Mouse (Mus musculus): ENCODE data around the gene Capn12. TPM values are rescaled to one million over a fixed set of nuclear protein-coding genes. Genes with fewer than 3 reads are reported as not detected.
A peak's percentile ranks its signal among the peaks of the same experiment; 100 is the strongest.

Gene Capn12
- total and polyA plus RNA-seq, 2 experiments from 2014 or later, result 0.53 TPM; not detected in 1

DNA sequence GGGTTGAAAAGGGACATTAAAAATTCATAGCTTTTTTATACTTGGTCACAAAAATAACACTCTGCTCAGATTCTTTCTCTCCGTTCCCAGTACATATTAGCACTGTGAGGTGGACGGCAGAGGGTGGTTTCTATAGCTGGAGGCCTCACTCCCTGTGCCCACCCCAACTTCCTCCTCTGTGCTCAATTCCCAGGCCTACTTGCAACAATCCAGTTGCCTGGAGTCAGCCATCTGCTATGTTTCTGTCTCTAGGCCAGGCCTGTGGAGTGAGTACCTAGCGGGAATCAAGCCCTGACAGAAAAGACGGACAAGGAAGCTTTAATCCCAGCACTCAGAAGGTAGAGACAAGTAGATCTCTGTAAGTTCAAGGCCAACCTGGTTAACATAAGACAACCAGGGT, 41.4 kb downstream of the Capn12 start:
- no peak for TF ChIP-seq CTCF (IDR thresholded peaks at IDR 0.05; ENCODE audit: low read depth)
- WGBS, result 42% methylated on average over 4 of the region's 4 CpGs
- Histone ChIP-seq H3K4me1 (ENCODE audit: insufficient read depth, low read length) (peaks cover 47% of the 10 kb centered on the region), H3K27me3 (ENCODE audit: insufficient read depth, low read length) (no peaks in the 10 kb centered on the region), H3K4me2 (ENCODE audit: low read depth, low read length) (no peak overlapping the region), H3K9me3 (ENCODE audit: low read length) (no peaks in the 10 kb centered on the region), H3K4me3 (ENCODE audit: low read length) (no peak overlapping the region), H3K27ac (peak overlapping the region; percentile 2; the same call in 1 of the 2 replicates), H3K9ac (replicated peaks; ENCODE audit: low read length) (no peak overlapping the region), H3K36me3 (ENCODE audit: insufficient read depth, low read length) (no peaks in the 10 kb centered on the region)
- no peak for DNase-seq (ENCODE audit: low spot score)
- ATAC-seq, result no peak

DNA sequence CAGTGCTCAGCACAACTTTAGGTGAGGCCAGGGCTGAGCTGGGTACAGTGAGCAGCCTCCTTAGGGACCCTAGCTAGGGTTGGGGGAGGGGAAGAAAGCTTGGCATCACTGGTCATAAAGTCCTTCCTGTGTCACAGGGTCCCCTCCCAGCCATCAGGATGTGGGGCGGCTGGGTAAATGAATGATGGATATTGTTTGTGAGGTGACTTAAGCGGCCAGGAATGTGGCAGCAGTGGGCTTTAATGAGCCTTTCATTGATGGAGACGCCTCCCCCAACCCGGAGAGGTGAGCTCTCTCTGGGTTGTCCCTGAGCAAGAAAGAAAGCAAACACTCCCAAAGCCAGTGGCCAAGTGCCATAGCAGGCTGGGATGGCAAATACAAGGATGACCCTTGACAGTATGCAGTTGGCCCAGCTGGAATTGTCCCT, 42.7 kb downstream of the Capn12 start:
- H3K4me3 ChIP-seq (ENCODE audit: low read length), result no peak overlapping the region
- no peak for TF ChIP-seq CTCF (IDR thresholded peaks at IDR 0.05; ENCODE audit: low read depth)
- WGBS, result 16% methylated on average over 4 of the region's 4 CpGs
- ATAC-seq (0 out of 2 replicates have a peak, but pooled peaks have one; percentile 10), DNase-seq (ENCODE audit: low spot score) (no peak)
- H3K9ac ChIP-seq (replicated peaks; ENCODE audit: low read length), result 0 out of 2 replicates have a peak overlapping the region, but pooled peaks have one; percentile 21
- H3K4me1 ChIP-seq (ENCODE audit: insufficient read depth, low read length), result peaks cover 39% of the 10 kb centered on the region
- H3K36me3 ChIP-seq (ENCODE audit: insufficient read depth, low read length), result no peaks in the 10 kb centered on the region
- no peak overlapping the region for H3K4me2 ChIP-seq (ENCODE audit: low read depth, low read length)
- H3K9me3 ChIP-seq (ENCODE audit: low read length), result no peaks in the 10 kb centered on the region
- H3K27me3 ChIP-seq (ENCODE audit: insufficient read depth, low read length), result no peaks in the 10 kb centered on the region
- peak overlapping the region; percentile 2; the same call in 1 of the 2 replicates for H3K27ac ChIP-seq

DNA sequence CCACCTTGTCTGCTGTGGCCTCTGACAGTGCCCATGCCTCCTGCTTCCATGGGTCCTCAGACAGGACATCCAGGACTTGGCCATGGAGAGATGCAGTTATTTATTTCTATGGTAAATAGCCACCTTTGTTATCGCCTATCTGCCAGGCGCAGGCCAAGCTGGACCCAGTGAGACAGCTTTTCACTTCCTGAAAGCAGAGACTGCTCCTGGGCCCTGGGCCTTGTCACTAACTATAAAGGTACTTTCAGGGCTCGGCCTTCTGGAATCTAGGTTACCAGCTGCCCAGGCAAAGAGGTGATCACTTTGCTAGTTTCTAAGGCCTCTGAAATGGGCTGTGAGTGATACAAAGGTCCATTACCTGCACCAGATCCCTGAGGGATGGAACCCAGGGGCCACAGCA, 43.6 kb downstream of the Capn12 start:
- Histone ChIP-seq H3K9ac (replicated peaks; ENCODE audit: low read length) (no peak overlapping the region), H3K27me3 (ENCODE audit: insufficient read depth, low read length) (no peaks in the 10 kb centered on the region), H3K4me3 (ENCODE audit: low read length) (no peak overlapping the region), H3K9me3 (ENCODE audit: low read length) (no peaks in the 10 kb centered on the region), H3K36me3 (ENCODE audit: insufficient read depth, low read length) (no peaks in the 10 kb centered on the region), H3K4me2 (ENCODE audit: low read depth, low read length) (no peak overlapping the region), H3K4me1 (ENCODE audit: insufficient read depth, low read length) (peaks cover 31% of the 10 kb centered on the region), H3K27ac (peak overlapping the region; percentile 2)
- DNase-seq (ENCODE audit: low spot score), result no peak
- ATAC-seq, result no peak
- 87% methylated on average over 3 of the region's 3 CpGs for WGBS
- TF ChIP-seq CTCF (IDR thresholded peaks at IDR 0.05; ENCODE audit: low read depth), result no peak

DNA sequence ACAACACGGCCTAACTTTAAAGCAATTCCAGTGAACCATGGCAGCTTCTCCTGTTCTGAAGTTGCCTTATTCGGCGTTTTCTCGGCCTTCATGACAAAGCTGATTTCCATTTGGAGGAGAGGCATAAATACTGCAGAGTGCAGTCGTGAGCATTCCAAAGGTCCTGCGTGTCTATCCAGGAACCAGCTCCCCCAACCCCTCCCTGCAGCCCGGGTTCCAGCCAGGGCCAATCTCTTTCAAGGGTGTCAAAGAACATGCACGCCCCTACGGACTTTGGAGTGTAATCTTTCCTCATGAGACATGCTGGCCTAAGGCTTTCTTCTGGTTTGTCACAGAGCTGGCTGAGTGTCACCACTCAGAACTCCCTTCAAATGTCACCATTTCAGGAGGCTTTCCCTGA, 44.1 kb downstream of the Capn12 start:
- Histone ChIP-seq H3K4me3 (ENCODE audit: low read length) (no peak overlapping the region), H3K4me2 (ENCODE audit: low read depth, low read length) (no peak overlapping the region), H3K36me3 (ENCODE audit: insufficient read depth, low read length) (no peaks in the 10 kb centered on the region), H3K27me3 (ENCODE audit: insufficient read depth, low read length) (no peaks in the 10 kb centered on the region), H3K9ac (replicated peaks; ENCODE audit: low read length) (no peak overlapping the region), H3K4me1 (ENCODE audit: insufficient read depth, low read length) (peaks cover 26% of the 10 kb centered on the region), H3K27ac (peak overlapping the region; percentile 2; the same call in 1 of the 2 replicates), H3K9me3 (ENCODE audit: low read length) (no peaks in the 10 kb centered on the region)
- ATAC-seq (no peak), DNase-seq (ENCODE audit: low spot score) (no peak)
- 54% methylated on average over 9 of the region's 9 CpGs for whole genome bisulfite sequencing
- no peak for TF ChIP-seq CTCF (IDR thresholded peaks at IDR 0.05; ENCODE audit: low read depth)

DNA sequence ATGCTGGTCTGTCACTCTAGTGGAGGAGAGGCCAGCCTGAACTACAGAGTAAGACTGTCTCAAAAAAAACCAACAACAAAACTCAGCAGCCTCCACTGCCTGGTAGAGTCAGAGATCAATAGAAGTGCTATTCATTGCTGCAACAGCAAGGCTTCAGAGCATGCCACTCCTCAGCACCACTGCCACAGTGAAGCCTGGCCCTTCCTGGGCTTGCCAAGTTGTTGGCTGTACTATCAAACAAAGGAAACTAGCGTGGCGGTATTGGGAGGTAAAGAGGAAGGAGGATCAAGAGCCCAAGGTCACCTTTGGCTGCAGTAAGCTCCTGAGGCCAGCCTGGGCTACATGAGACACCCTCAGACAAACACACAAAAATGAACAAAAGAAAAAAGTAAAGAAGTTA, 45.0 kb downstream of the Capn12 start:
- ATAC-seq, result no peak
- H3K27ac ChIP-seq, result no peak overlapping the region
- TF ChIP-seq CTCF (IDR thresholded peaks at IDR 0.05; ENCODE audit: low read depth), result no peak

DNA sequence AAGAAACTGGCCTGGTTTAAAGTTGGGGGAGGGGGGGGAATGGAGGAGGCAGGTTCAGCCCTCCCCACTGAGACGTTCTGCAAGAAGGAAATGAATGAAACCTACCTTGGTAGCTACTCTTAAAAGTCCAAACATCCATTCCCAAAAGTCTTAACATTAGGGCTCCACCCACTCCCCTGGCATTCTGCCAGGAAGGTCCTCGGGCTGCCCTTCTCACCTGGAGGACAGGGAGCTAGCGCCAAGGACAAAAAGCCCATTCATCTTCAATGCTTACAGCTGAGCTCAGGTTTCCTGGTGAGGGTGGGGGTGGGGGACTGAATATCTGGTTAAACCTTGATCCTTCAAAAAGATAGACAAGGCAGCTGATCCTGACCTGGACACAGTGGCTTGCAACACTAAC, 48.2 kb downstream of the Capn12 start:
- Histone ChIP-seq H3K27ac (no peak overlapping the region), H3K4me2 (ENCODE audit: low read depth, low read length) (no peak overlapping the region), H3K4me3 (ENCODE audit: low read length) (no peak overlapping the region), H3K9me3 (ENCODE audit: low read length) (no peaks in the 10 kb centered on the region), H3K4me1 (ENCODE audit: insufficient read depth, low read length) (peaks cover 10% of the 10 kb centered on the region), H3K36me3 (ENCODE audit: insufficient read depth, low read length) (no peaks in the 10 kb centered on the region), H3K9ac (replicated peaks; ENCODE audit: low read length) (no peak overlapping the region), H3K27me3 (ENCODE audit: insufficient read depth, low read length) (no peaks in the 10 kb centered on the region)
- ATAC-seq, result no peak
- no peak for TF ChIP-seq CTCF (IDR thresholded peaks at IDR 0.05; ENCODE audit: low read depth)
- no peak for DNase-seq (ENCODE audit: low spot score)
- 66% methylated on average over 3 of the region's 3 CpGs for WGBS

More for the DNA sequence above, 45.0 kb downstream of the Capn12 start:
- Histone ChIP-seq H3K27me3 (ENCODE audit: insufficient read depth, low read length) (no peaks in the 10 kb centered on the region), H3K4me3 (ENCODE audit: low read length) (no peak overlapping the region), H3K4me1 (ENCODE audit: insufficient read depth, low read length) (peaks cover 24% of the 10 kb centered on the region), H3K9ac (replicated peaks; ENCODE audit: low read length) (no peak overlapping the region), H3K36me3 (ENCODE audit: insufficient read depth, low read length) (no peaks in the 10 kb centered on the region), H3K9me3 (ENCODE audit: low read length) (no peaks in the 10 kb centered on the region), H3K4me2 (ENCODE audit: low read depth, low read length) (no peak overlapping the region)
- WGBS, result 51% methylated on average over 2 of the region's 2 CpGs
- no peak for DNase-seq (ENCODE audit: low spot score)

DNA sequence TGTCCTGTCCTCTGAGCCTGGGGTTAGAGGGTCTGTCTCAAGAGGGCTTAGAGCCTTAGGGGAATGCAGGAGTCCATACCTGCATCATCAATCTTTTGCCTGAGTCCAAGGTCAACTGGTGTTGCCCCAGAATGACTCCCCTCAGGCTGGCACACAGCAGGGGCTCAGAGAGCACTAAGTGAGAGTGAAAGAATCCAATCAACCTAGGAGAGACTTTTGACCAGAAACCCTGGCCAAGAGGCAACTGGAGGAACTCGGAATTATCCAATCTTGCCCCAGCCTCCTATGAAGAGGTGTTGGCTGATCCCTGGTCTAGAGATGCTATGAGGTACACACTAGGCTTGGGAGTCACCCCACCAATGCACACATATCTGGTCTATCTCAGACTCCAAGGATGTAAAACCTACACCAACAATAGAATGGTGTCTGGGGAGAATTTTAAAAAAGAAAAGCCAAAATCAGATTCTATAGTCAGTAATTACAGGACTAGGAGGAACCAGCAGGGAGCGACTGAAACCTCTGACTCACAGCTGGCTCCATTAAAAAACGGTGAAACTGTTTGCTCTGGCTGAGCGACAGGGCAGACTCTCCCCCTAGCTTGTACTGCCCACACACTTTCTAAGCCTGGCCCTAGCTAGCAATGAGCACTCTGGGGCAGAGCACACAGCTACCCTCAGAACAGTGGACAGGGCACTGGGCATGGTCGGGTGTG, 49.3 kb downstream of the Capn12 start:
- H3K36me3 ChIP-seq (ENCODE audit: insufficient read depth, low read length), result no peaks in the 10 kb centered on the region
- H3K4me1 ChIP-seq (ENCODE audit: insufficient read depth, low read length), result no peaks in the 10 kb centered on the region
- no peak overlapping the region for H3K27ac ChIP-seq
- no peak overlapping the region for H3K4me3 ChIP-seq (ENCODE audit: low read length)
- no peak overlapping the region for H3K9ac ChIP-seq (replicated peaks; ENCODE audit: low read length)
- no peaks in the 10 kb centered on the region for H3K9me3 ChIP-seq (ENCODE audit: low read length)
- H3K4me2 ChIP-seq (ENCODE audit: low read depth, low read length), result no peak overlapping the region
- no peaks in the 10 kb centered on the region for H3K27me3 ChIP-seq (ENCODE audit: insufficient read depth, low read length)
- no peak for TF ChIP-seq CTCF (IDR thresholded peaks at IDR 0.05; ENCODE audit: low read depth)
- no peak for DNase-seq (ENCODE audit: low spot score)
- no peak for ATAC-seq
- 56% methylated on average over 5 of the region's 5 CpGs for WGBS

Data from hindbrain, postnatal 0 days (tissue).